Mouse (Mus musculus) limb, embryonic 14.5 days (tissue): ENCODE measurements around the gene Gm29094. TPM values are rescaled to one million over a fixed set of nuclear protein-coding genes. Genes with fewer than 3 reads are reported as not detected.
"Not testable (repeated sequence)": the region's sequence is repeated elsewhere in the genome, so short reads cannot be mapped to it uniquely, and the experiment has no call there.

Experiments used
- ATAC-seq: fragments of 200-750 bp; cut with Nextera tagmentation; 2 replicates; pipeline ENCODE4 v1.8.0; 2017; ENCODE audit warnings: low read depth, moderate number of reproducible peaks, moderate TSS enrichment; ENCODE audit not compliant: low FRiP score
- DNase-seq: peaks from one replicate; pipeline ENCODE4 v3.0.0-alpha.2; 2015; ENCODE audit warnings: low spot score
- H3K27ac ChIP-seq: fragments of 300-500 bp; sonication (generic); replicated peaks from 2 replicates; pipeline ENCODE4 v1.5.1; 2014; ENCODE audit warnings: low read depth, mild to moderate bottlenecking, low read length, moderate library complexity, mixed read lengths
- H3K27me3 ChIP-seq: fragments of 300-500 bp; sonication (generic); 2 replicates; pipeline ENCODE4 v1.6.1; 2014; ENCODE audit warnings: low read length, mixed read lengths; ENCODE audit not compliant: control insufficient read depth, insufficient read depth
- H3K36me3 ChIP-seq: fragments of 300-500 bp; sonication (generic); 2 replicates; pipeline ENCODE4 v1.6.1; 2014; ENCODE audit warnings: mild to moderate bottlenecking, low read length, moderate library complexity, mixed read lengths; ENCODE audit not compliant: control insufficient read depth, insufficient read depth
- H3K4me1 ChIP-seq: fragments of 300-500 bp; sonication (generic); 2 replicates; pipeline ENCODE4 v1.6.1; 2014; ENCODE audit warnings: antibody characterized with exemption, low read length, mixed read lengths; ENCODE audit not compliant: control insufficient read depth, insufficient read depth
- H3K4me2 ChIP-seq: fragments of 300-500 bp; sonication (generic); replicated peaks from 2 replicates; pipeline ENCODE4 v1.6.1; 2014; ENCODE audit warnings: low read depth, mild to moderate bottlenecking, low read length, moderate library complexity; ENCODE audit not compliant: severe bottlenecking
- H3K4me3 ChIP-seq: fragments of 300-500 bp; sonication (generic); replicated peaks from 2 replicates; pipeline ENCODE4 v1.5.1; 2014; ENCODE audit warnings: low read length
- H3K9ac ChIP-seq: fragments of 300-500 bp; sonication (generic); 2 replicates; pipeline ENCODE4 v1.6.1; 2014; ENCODE audit warnings: mild to moderate bottlenecking, low read depth, low read length, moderate library complexity; ENCODE audit not compliant: severe bottlenecking
- H3K9me3 ChIP-seq: fragments of 300-500 bp; sonication (generic); 2 replicates; pipeline ENCODE4 v1.6.1; 2016; ENCODE audit warnings: low read length; ENCODE audit not compliant: control insufficient read depth
- WGBS: fragments of 180-500 bp; shearing (Covaris S2); extraction: QIAGEN DNeasy Blood & Tissue Kit; methylation state at CpG from one replicate; pipeline ENCODE4 v1.1.7; 2014; 5-methylcytosine and 5-hydroxymethylcytosine counted together
- polyA plus RNA-seq, 2 experiments: library from polyadenylated mRNA; depleted of rRNA in 1 of 2; stranded (reverse) in 1 of 2; unstranded in 1 of 2; fragments of >200 nt; fragmentation: Nextera tagmentation in 1 of 2; extraction: Ambion mirVana in 1 of 2; gene quantifications; 2 replicates each; pipeline versions ENCODE4 v1.2.1 to v1.2.3; 2012 to 2014

Gene Gm29094
- polyA plus RNA-seq, 2 experiments = 0.69 TPM; not detected in 1

- not testable (repeated sequence) for ATAC-seq, H3K36me3 ChIP-seq, H3K27ac ChIP-seq
These were observed 3.1 kb downstream of the Gm29094 start for GRCm38 (mm10) chr9:89202256-89202655.

GRCm38 (mm10) chr9:89208939-89209338 lies 9.8 kb downstream of the Gm29094 start:
- not testable (repeated sequence) for H3K9ac ChIP-seq, H3K27ac ChIP-seq, H3K4me1 ChIP-seq, H3K4me2 ChIP-seq, H3K9me3 ChIP-seq, ATAC-seq, DNase-seq, H3K4me3 ChIP-seq, H3K36me3 ChIP-seq, H3K27me3 ChIP-seq
- 71% methylated on average over 1 of the region's 1 CpGs for WGBS

More at GRCm38 (mm10) chr9:89202256-89202655, 3.1 kb downstream of the Gm29094 start:
- not testable (repeated sequence) for H3K27me3 ChIP-seq, H3K9ac ChIP-seq, H3K4me1 ChIP-seq, H3K4me2 ChIP-seq, DNase-seq, H3K4me3 ChIP-seq, H3K9me3 ChIP-seq

- Histone ChIP-seq H3K4me2 (peak within 1 kb of the TSS; percentile 45), H3K4me3 (peak within 1 kb of the TSS; percentile 31), H3K9ac (peak within 1 kb of the TSS; percentile 36; the same call in 1 of the 2 replicates), H3K27ac (peak within 1 kb of the TSS; percentile 68; the same call in 1 of the 2 replicates)
- 29% methylated on average over 9 of the region's 12 CpGs for WGBS
- not testable (repeated sequence) for DNase-seq, H3K4me1 ChIP-seq, H3K27me3 ChIP-seq, H3K36me3 ChIP-seq, H3K9me3 ChIP-seq
- ATAC-seq = peak; percentile 62
These were observed 11.3 kb downstream of the Gm29094 start, which contains the start of gene Mthfs for GRCm38 (mm10) chr9:89210353-89211064. TSS of gene Mthfs (plus strand) at chr9:89210676.

- H3K27me3 ChIP-seq, H3K4me1 ChIP-seq, H3K36me3 ChIP-seq, H3K9me3 ChIP-seq: not testable (repeated sequence)
- 8% methylated on average over 7 of the region's 44 CpGs for WGBS
- H3K4me2 ChIP-seq = peak overlapping the region; percentile 45
- H3K27ac ChIP-seq = peak overlapping the region; percentile 68; the same call in 1 of the 2 replicates
- H3K4me3 ChIP-seq = peak overlapping the region; percentile 31
- DNase-seq (peak; percentile 4), ATAC-seq (peak; percentile 94)
- H3K9ac ChIP-seq = peak overlapping the region; percentile 36; the same call in 1 of the 2 replicates
These were observed 12.1 kb downstream of the Gm29094 start for GRCm38 (mm10) chr9:89211065-89211858.

- 33% methylated on average over 1 of the region's 1 CpGs for WGBS
- DNase-seq = not testable (repeated sequence)
These were observed 13.2 kb downstream of the Gm29094 start for GRCm38 (mm10) chr9:89212428-89212827.

GRCm38 (mm10) chr9:89218174-89218573 lies 19.0 kb downstream of the Gm29094 start:
- WGBS = 85% methylated on average over 4 of the region's 4 CpGs
- not testable (repeated sequence) for H3K4me1 ChIP-seq, H3K9ac ChIP-seq, H3K9me3 ChIP-seq, H3K4me2 ChIP-seq, ATAC-seq, DNase-seq, H3K4me3 ChIP-seq, H3K27ac ChIP-seq, H3K27me3 ChIP-seq, H3K36me3 ChIP-seq

More at GRCm38 (mm10) chr9:89212428-89212827, 13.2 kb downstream of the Gm29094 start:
- not testable (repeated sequence) for H3K27ac ChIP-seq, H3K36me3 ChIP-seq, ATAC-seq, H3K4me1 ChIP-seq, H3K4me2 ChIP-seq, H3K9ac ChIP-seq, H3K4me3 ChIP-seq, H3K9me3 ChIP-seq, H3K27me3 ChIP-seq

- H3K4me3 ChIP-seq, ATAC-seq, H3K27me3 ChIP-seq, DNase-seq, H3K27ac ChIP-seq, H3K9me3 ChIP-seq, H3K4me2 ChIP-seq, H3K36me3 ChIP-seq, H3K9ac ChIP-seq, H3K4me1 ChIP-seq: not testable (repeated sequence)
- WGBS = 86% methylated on average over 3 of the region's 4 CpGs
These were observed 20.5 kb downstream of the Gm29094 start for GRCm38 (mm10) chr9:89219668-89220067.

- H3K27ac ChIP-seq, H3K4me3 ChIP-seq, H3K4me2 ChIP-seq, H3K9ac ChIP-seq, H3K27me3 ChIP-seq, ATAC-seq, H3K9me3 ChIP-seq, H3K4me1 ChIP-seq, DNase-seq, H3K36me3 ChIP-seq: not testable (repeated sequence)
- 91% methylated on average over 6 of the region's 6 CpGs for WGBS
These were observed 21.6 kb downstream of the Gm29094 start for GRCm38 (mm10) chr9:89220704-89221287.
